9 mouse cellular contexts compared by ENCODE assay signal in the genomic region with DNA sequence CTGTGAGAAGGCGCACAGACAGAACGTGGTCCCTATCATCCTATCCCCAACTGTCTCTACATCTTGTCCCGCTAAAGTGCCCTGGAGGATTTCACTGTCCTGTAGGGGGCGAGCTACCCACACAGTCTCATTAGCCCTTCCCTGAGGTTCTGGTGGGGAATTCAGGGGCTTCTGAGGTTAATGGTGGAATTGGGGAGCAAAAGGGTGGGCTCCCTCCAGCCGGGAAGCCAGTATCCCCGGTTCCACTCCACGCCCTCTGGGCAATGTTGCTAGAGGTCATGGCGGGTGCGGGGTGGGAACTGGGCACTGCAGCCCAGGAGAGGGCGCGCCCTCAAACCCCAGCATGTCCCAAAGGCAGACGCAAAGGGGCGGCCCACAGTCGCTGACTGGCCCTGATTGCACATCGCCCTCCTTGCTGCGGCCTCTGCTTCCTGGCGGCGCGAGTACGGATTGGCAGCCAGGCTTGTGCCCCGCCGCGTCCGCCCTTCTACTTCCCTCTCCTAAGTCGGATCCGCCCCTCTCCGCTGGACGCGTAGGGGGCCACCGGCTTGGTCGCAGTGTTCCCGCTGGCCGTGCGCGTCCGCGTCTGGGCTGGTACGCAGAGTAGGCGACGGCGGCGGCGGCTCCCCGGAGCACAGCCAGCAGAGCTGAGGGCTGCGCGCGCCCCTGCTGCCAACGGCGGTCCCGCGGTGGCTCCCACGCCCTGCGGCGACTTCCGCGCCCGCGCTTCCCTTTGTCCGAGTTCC.
DNase-seq lines count a peak whose midpoint lies in the region; ATAC-seq and TF ChIP-seq lines count a peak whose summit lies in the region.
"Had no signal": no experiment of that assay in that cellular context is flagged by ENCODE, and none has a peak within 500 bp of the region (broad histone marks: within the 10 kb centered on the region; RNA-seq: fewer than 3 reads in every experiment).

No protein-coding gene starts in this region.

- ATAC-seq in heart, embryonic 14.5 days (ENCODE audit: insufficient number of reproducible peaks, insufficient read depth, low FRiP score, low read depth), result peak; percentile 100
- peak; percentile 100 for ATAC-seq in liver, embryonic 11.5 days (replicated peaks; ENCODE audit: low FRiP score)

- under 1% methylated on average over 59 of the region's 59 CpGs for WGBS in forebrain, embryonic 10.5 days
- 1% methylated on average over 43 of the region's 59 CpGs for WGBS in heart, embryonic 14.5 days
- WGBS in liver, embryonic 11.5 days, result under 1% methylated on average over 59 of the region's 59 CpGs

- H3K79me2 ChIP-seq in myocyte (ENCODE audit: control insufficient read depth, insufficient read depth), result peaks cover 15% of the 10 kb centered on the region

- peak; percentile 83 for TF ChIP-seq POLR2A in myocyte (IDR thresholded peaks at IDR 0.05; ENCODE audit: insufficient read length, low read depth)

- H3K4me2 ChIP-seq in heart, embryonic 14.5 days (ENCODE audit: low read length), result peak overlapping the region; percentile 65
- H3K4me2 ChIP-seq in liver, embryonic 11.5 days, result peak overlapping the region; percentile 68
- peak overlapping the region; percentile 60 for H3K4me2 ChIP-seq in myocyte (ENCODE audit: low read depth)

- H3K4me3 ChIP-seq in forebrain, embryonic 10.5 days, result peak overlapping the region; percentile 89
- peak overlapping the region; percentile 82 to 84 for H3K4me3 ChIP-seq in heart, embryonic 14.5 days (ENCODE audit: control insufficient read depth in 1 of 2, insufficient read depth in 1 of 2, low read depth in 1 of 2, low read length in 2 of 2)
- H3K4me3 ChIP-seq in liver, embryonic 11.5 days (ENCODE audit: low read depth, low read length), result peak overlapping the region; percentile 74
- H3K4me3 ChIP-seq in myocyte, result peak overlapping the region; percentile 29

- H3ac ChIP-seq in myocyte (ENCODE audit: control insufficient read depth, insufficient read length), result peak overlapping the region; percentile 79

- H3K36me3 ChIP-seq in forebrain, embryonic 10.5 days (replicated peaks), result peaks cover 20% of the 10 kb centered on the region
- no peaks in the 10 kb centered on the region for H3K36me3 ChIP-seq in heart, embryonic 14.5 days (ENCODE audit: control insufficient read depth, insufficient read depth, low read length)
- H3K36me3 ChIP-seq in liver, embryonic 11.5 days (ENCODE audit: control insufficient read depth, insufficient read depth, low read length), result no peaks in the 10 kb centered on the region
- no peaks in the 10 kb centered on the region for H3K36me3 ChIP-seq in myocyte (ENCODE audit: control insufficient read depth, insufficient read depth)
- H3K36me3 ChIP-seq: G1E had no signal

- peak; percentile 93 for DNase-seq in 416B (ENCODE audit: low read depth)
- DNase-seq in brain, embryonic 18.5 days (ENCODE audit: low read depth, low spot score), result peak; percentile 72
- DNase-seq in forebrain, embryonic 10.5 days (ENCODE audit: extremely low spot score, low spot score), result peak; percentile 88
- peak; percentile 94 for DNase-seq in kidney, postnatal 10 days
- peak; percentile 84 for DNase-seq in liver, embryonic 11.5 days (ENCODE audit: low spot score)
- peak; percentile 73 to 85 for DNase-seq in spleen, postnatal 4 days (ENCODE audit: low spot score in 2 of 2)

- H3K27me3 ChIP-seq in forebrain, embryonic 10.5 days (ENCODE audit: poor library complexity, severe bottlenecking), result no peaks in the 10 kb centered on the region
- H3K27me3 ChIP-seq in heart, embryonic 14.5 days (ENCODE audit: control insufficient read depth, insufficient read depth, low read length), result no peaks in the 10 kb centered on the region
- H3K27me3 ChIP-seq in liver, embryonic 11.5 days (replicated peaks; ENCODE audit: control insufficient read depth, insufficient read depth, low read length), result no peaks in the 10 kb centered on the region
- no peaks in the 10 kb centered on the region for H3K27me3 ChIP-seq in myocyte (ENCODE audit: control insufficient read depth, insufficient read depth, insufficient read length)

- no peaks in the 10 kb centered on the region for H3K4me1 ChIP-seq in forebrain, embryonic 10.5 days
- H3K4me1 ChIP-seq in heart, embryonic 14.5 days (ENCODE audit: control insufficient read depth in 2 of 2, insufficient read depth in 2 of 2, low read length in 2 of 2), result no peaks in the 10 kb centered on the region
- no peaks in the 10 kb centered on the region for H3K4me1 ChIP-seq in liver, embryonic 11.5 days (replicated peaks; ENCODE audit: control insufficient read depth, insufficient read depth, low read length)

- peak overlapping the region; percentile 95 for H3K27ac ChIP-seq in forebrain, embryonic 10.5 days
- peak overlapping the region; percentile 84 to 90 for H3K27ac ChIP-seq in heart, embryonic 14.5 days (replicated peaks in 1 of 2; ENCODE audit: control insufficient read depth in 1 of 2, insufficient read depth in 1 of 2, low read depth in 2 of 2, low read length in 2 of 2)
- H3K27ac ChIP-seq in liver, embryonic 11.5 days (ENCODE audit: low read depth, low read length), result peak overlapping the region; percentile 52

- peaks cover 43% of the 10 kb centered on the region for H3K9me3 ChIP-seq in forebrain, embryonic 10.5 days
- H3K9me3 ChIP-seq in heart, embryonic 14.5 days (ENCODE audit: control insufficient read depth, low read length), result no peaks in the 10 kb centered on the region
- H3K9me3 ChIP-seq in liver, embryonic 11.5 days (ENCODE audit: control insufficient read depth, low read length), result no peaks in the 10 kb centered on the region

- peak overlapping the region; percentile 91 for H3K9ac ChIP-seq in heart, embryonic 14.5 days (ENCODE audit: low read length)
- H3K9ac ChIP-seq in liver, embryonic 11.5 days (ENCODE audit: low read depth, low read length), result peak overlapping the region; percentile 70

TF ChIP-seq in myocyte, 11 proteins besides CTCF, POLR2A, EP300 and RAD21:
- no peak for TF ChIP-seq MAX (IDR thresholded peaks at IDR 0.05; ENCODE audit: low read depth)
- TF ChIP-seq CEBPB (IDR thresholded peaks at IDR 0.05; ENCODE audit: insufficient read depth, poor library complexity, severe bottlenecking), result no peak
- TF ChIP-seq E2F4 (IDR thresholded peaks at IDR 0.05; ENCODE audit: insufficient read depth), result no peak
- TF ChIP-seq TCF3 (IDR thresholded peaks at IDR 0.05; ENCODE audit: insufficient read length, low read depth), result no peak
- peak; percentile 89 for TF ChIP-seq POLR2AphosphoS2 (IDR thresholded peaks at IDR 0.05; ENCODE audit: insufficient read length, low read depth)
- no peak for TF ChIP-seq MYOD1 (IDR thresholded peaks at IDR 0.05; ENCODE audit: control insufficient read depth in 1 of 3, insufficient read length in 2 of 3, low read depth in 2 of 3)
- peak; percentile 20 for TF ChIP-seq REST (IDR thresholded peaks at IDR 0.05; ENCODE audit: insufficient read depth, insufficient read length)

Comparison
In these comparisons a context has a peak if more than half of its experiments do, and no peak if none do; other contexts are left out.
1. Peak in every context shown above with its lines: DNase-seq, ATAC-seq, H3K4me3 ChIP-seq and H3K27ac ChIP-seq.
2. H3K4me3 ChIP-seq: peak in every context shown above with its lines; median percentile 89 in forebrain, embryonic 10.5 days; 83 in heart, embryonic 14.5 days; 74 in liver, embryonic 11.5 days; 29 in myocyte.